Mouse (Mus musculus): Measurements from ENCODE around the gene Vav2.

The Vav2 gene

GRCm38 (mm10) chr2:27442708-27443449 is 16.0 kb upstream of the Vav2 start:
- no peak for DNase-seq (ENCODE audit: low read depth in 1 of 2, low spot score in 2 of 2)

GRCm38 (mm10) chr2:27441767-27442707 is 15.2 kb upstream of the Vav2 start, which contains the start of gene Brd3os:
Gene Brd3os, plus strand, starts transcription at chr2:27442324.
- DNase-seq (ENCODE audit: low read depth in 1 of 2, low spot score in 2 of 2), result peak; percentile 83

- DNase-seq (ENCODE audit: low read depth in 1 of 2, low spot score in 2 of 2), result no peak
Observed at GRCm38 (mm10) chr2:27438281-27438680, 11.4 kb upstream of the Vav2 start.

- no peak for DNase-seq (ENCODE audit: low read depth in 1 of 2, low spot score in 2 of 2)
Observed at GRCm38 (mm10) chr2:27437876-27438275, 11.0 kb upstream of the Vav2 start.

- DNase-seq (ENCODE audit: low read depth in 1 of 2, low spot score in 2 of 2), result no peak
Observed at GRCm38 (mm10) chr2:27432599-27432998, 5.8 kb upstream of the Vav2 start.

- DNase-seq (ENCODE audit: low read depth in 1 of 2, low spot score in 2 of 2), result no peak
Observed at GRCm38 (mm10) chr2:27430621-27431020, 3.8 kb upstream of the Vav2 start.

- DNase-seq (ENCODE audit: low read depth in 1 of 2, low spot score in 2 of 2), result peak; percentile 33 to 70
Observed at GRCm38 (mm10) chr2:27428071-27428470, 1.2 kb upstream of the Vav2 start.

- DNase-seq (ENCODE audit: low read depth in 1 of 2, low spot score in 2 of 2), result no peak
Observed at GRCm38 (mm10) chr2:27426406-27426854, 403 bp downstream of the Vav2 start.

GRCm38 (mm10) chr2:27425751-27426405 is 955 bp downstream of the Vav2 start:
- no peak for DNase-seq (ENCODE audit: low read depth in 1 of 2, low spot score in 2 of 2)

- no peak for DNase-seq (ENCODE audit: low read depth in 1 of 2, low spot score in 2 of 2)
Observed at GRCm38 (mm10) chr2:27425161-27425611, 1.6 kb downstream of the Vav2 start.

GRCm38 (mm10) chr2:27423596-27423995 is 3.2 kb downstream of the Vav2 start:
- DNase-seq (ENCODE audit: low read depth in 1 of 2, low spot score in 2 of 2), result no peak

GRCm38 (mm10) chr2:27421293-27422068 is 5.4 kb downstream of the Vav2 start:
- DNase-seq (ENCODE audit: low read depth in 1 of 2, low spot score in 2 of 2), result no peak

- DNase-seq (ENCODE audit: low read depth in 1 of 2, low spot score in 2 of 2), result no peak
Observed at GRCm38 (mm10) chr2:27418577-27419070, 8.2 kb downstream of the Vav2 start.

GRCm38 (mm10) chr2:27417648-27418153 is 9.1 kb downstream of the Vav2 start:
- DNase-seq (ENCODE audit: low read depth in 1 of 2, low spot score in 2 of 2), result no peak

GRCm38 (mm10) chr2:27416425-27416824 is 10.4 kb downstream of the Vav2 start:
- DNase-seq (ENCODE audit: low read depth in 1 of 2, low spot score in 2 of 2), result no peak

- no peak for DNase-seq (ENCODE audit: low read depth in 1 of 2, low spot score in 2 of 2)
Observed at GRCm38 (mm10) chr2:27415060-27415783, 11.6 kb downstream of the Vav2 start.

- no peak for DNase-seq (ENCODE audit: low read depth in 1 of 2, low spot score in 2 of 2)
Observed at GRCm38 (mm10) chr2:27413936-27414657, 12.7 kb downstream of the Vav2 start.

- no peak for DNase-seq (ENCODE audit: low read depth in 1 of 2, low spot score in 2 of 2)
Observed at GRCm38 (mm10) chr2:27413582-27413935, 13.3 kb downstream of the Vav2 start.

GRCm38 (mm10) chr2:27412245-27412800 is 14.5 kb downstream of the Vav2 start:
- no peak for DNase-seq (ENCODE audit: low read depth in 1 of 2, low spot score in 2 of 2)
